Mouse (Mus musculus) bone marrow macrophage, adult 2 months (primary cell): ENCODE data around the gene Atp6v1fnb. TPM values are rescaled to one million over a fixed set of nuclear protein-coding genes. Genes with fewer than 3 reads are reported as not detected.
A peak's percentile ranks its signal among the peaks of the same experiment; 100 is the strongest.

Experiments used
- H3K27ac ChIP-seq: 2 replicates; pipeline ENCODE4 v1.5.1; 2012; ENCODE audit warnings: low read depth, low read length; ENCODE audit not compliant: insufficient read depth
- H3K4me1 ChIP-seq: 2 replicates; pipeline ENCODE4 v1.6.1; 2012; ENCODE audit warnings: low read length; ENCODE audit not compliant: control insufficient read depth, insufficient read depth
- H3K4me3 ChIP-seq: 2 replicates; pipeline ENCODE4 v1.5.1; 2012; ENCODE audit warnings: mild to moderate bottlenecking, low read length, moderate library complexity; ENCODE audit not compliant: insufficient read depth
- CTCF ChIP-seq: IDR thresholded peaks from 2 replicates; pipeline ENCODE4 v1.5.1; 2012; ENCODE audit warnings: low read depth, mild to moderate bottlenecking, low read length, moderate library complexity
- POLR2A ChIP-seq: IDR thresholded peaks from 2 replicates; pipeline ENCODE4 v1.6.1; 2012; ENCODE audit warnings: mild to moderate bottlenecking, low read depth, low read length, borderline replicate concordance
- polyA plus RNA-seq: library from polyadenylated mRNA; stranded (reverse); fragments of >200 nt; gene quantifications from 2 replicates; pipeline ENCODE4 v1.2.4, GENCODE M21; 2012; ENCODE audit not compliant: missing spikeins, insufficient read depth, insufficient read length

Atp6v1fnb gene
- not detected in 2 replicates for polyA plus RNA-seq

GRCm38 (mm10) chr6:29471137-29471536 lies at the start of gene Atp6v1fnb:
TSS of gene Atp6v1fnb (plus strand) at chr6:29471437.
- peaks cover 20% of the 10 kb centered on the region for H3K4me1 ChIP-seq
- TF ChIP-seq CTCF, result no peak
- no peak for TF ChIP-seq POLR2A
- no peak within 1 kb of the TSS for H3K4me3 ChIP-seq
- no peak within 1 kb of the TSS for H3K27ac ChIP-seq

- H3K27ac ChIP-seq, result no peak overlapping the region
- no peaks in the 10 kb centered on the region for H3K4me1 ChIP-seq
- no peak for TF ChIP-seq CTCF
- TF ChIP-seq POLR2A, result no peak
- H3K4me3 ChIP-seq, result no peak overlapping the region
Measured at GRCm38 (mm10) chr6:29425118-29425517, 46.1 kb upstream of the Atp6v1fnb start.

GRCm38 (mm10) chr6:29426331-29426730 lies 44.9 kb upstream of the Atp6v1fnb start:
- Histone ChIP-seq H3K27ac (no peak overlapping the region), H3K4me3 (no peak overlapping the region), H3K4me1 (peaks cover 8% of the 10 kb centered on the region)
- no peak for TF ChIP-seq CTCF
- no peak for TF ChIP-seq POLR2A

GRCm38 (mm10) chr6:29428171-29428570 lies 43.1 kb upstream of the Atp6v1fnb start:
- no peak overlapping the region for H3K27ac ChIP-seq
- TF ChIP-seq CTCF (no peak), POLR2A (no peak)
- H3K4me3 ChIP-seq, result no peak overlapping the region
- peaks cover 8% of the 10 kb centered on the region for H3K4me1 ChIP-seq

- no peak overlapping the region for H3K4me3 ChIP-seq
- no peak overlapping the region for H3K27ac ChIP-seq
- peaks cover 12% of the 10 kb centered on the region for H3K4me1 ChIP-seq
- TF ChIP-seq CTCF (no peak), POLR2A (no peak)
Measured at GRCm38 (mm10) chr6:29430681-29431420, 40.4 kb upstream of the Atp6v1fnb start.

GRCm38 (mm10) chr6:29431473-29431872 lies 39.8 kb upstream of the Atp6v1fnb start:
- no peak overlapping the region for H3K27ac ChIP-seq
- TF ChIP-seq CTCF (no peak), POLR2A (no peak)
- no peak overlapping the region for H3K4me3 ChIP-seq
- H3K4me1 ChIP-seq, result peaks cover 12% of the 10 kb centered on the region

- H3K4me1 ChIP-seq, result peaks cover 12% of the 10 kb centered on the region
- no peak overlapping the region for H3K27ac ChIP-seq
- TF ChIP-seq POLR2A (no peak), CTCF (no peak)
Measured at GRCm38 (mm10) chr6:29432156-29432555, 39.1 kb upstream of the Atp6v1fnb start.

GRCm38 (mm10) chr6:29432676-29433037 lies 38.6 kb upstream of the Atp6v1fnb start:
- TF ChIP-seq CTCF (no peak), POLR2A (no peak)
- Histone ChIP-seq H3K4me1 (peaks cover 12% of the 10 kb centered on the region), H3K4me3 (no peak overlapping the region), H3K27ac (no peak overlapping the region)

More at GRCm38 (mm10) chr6:29432156-29432555, 39.1 kb upstream of the Atp6v1fnb start:
- H3K4me3 ChIP-seq, result no peak overlapping the region

- H3K27ac ChIP-seq, result no peak within 1 kb of the TSS
- H3K4me3 ChIP-seq, result peak within 1 kb of the TSS; percentile 56
- H3K4me1 ChIP-seq, result peaks cover 12% of the 10 kb centered on the region
- TF ChIP-seq POLR2A (no peak), CTCF (no peak)
Measured at GRCm38 (mm10) chr6:29433038-29433803, 38.0 kb upstream of the Atp6v1fnb start, which contains the start of gene Flnc. TSS of gene Flnc (plus strand) at chr6:29433256.
